Mouse (Mus musculus): ENCODE data around the gene Wnt7a. TPM values are rescaled to one million over a fixed set of nuclear protein-coding genes. Genes with fewer than 3 reads are reported as not detected.

Wnt7a gene
- total RNA-seq, 2 experiments from 2014 or later: not detected

GRCm38 (mm10) chr6:91389141-91389540 is 22.0 kb downstream of the Wnt7a start:
- no peak for DNase-seq (ENCODE audit: low spot score in 2 of 2)

- DNase-seq (ENCODE audit: low spot score in 2 of 2): no peak
These were observed 26.7 kb downstream of the Wnt7a start for GRCm38 (mm10) chr6:91384415-91384814.

GRCm38 (mm10) chr6:91383871-91384270 is 27.3 kb downstream of the Wnt7a start:
- no peak for DNase-seq (ENCODE audit: low spot score in 2 of 2)

- DNase-seq (ENCODE audit: low spot score in 2 of 2): no peak
These were observed 27.9 kb downstream of the Wnt7a start for GRCm38 (mm10) chr6:91383303-91383702.

- DNase-seq (ENCODE audit: low spot score in 2 of 2): no peak
These were observed 31.3 kb downstream of the Wnt7a start for GRCm38 (mm10) chr6:91379871-91380270.

GRCm38 (mm10) chr6:91379266-91379665 is 31.9 kb downstream of the Wnt7a start:
- no peak for DNase-seq (ENCODE audit: low spot score in 2 of 2)

GRCm38 (mm10) chr6:91372977-91373376 is 38.2 kb downstream of the Wnt7a start:
- no peak for DNase-seq (ENCODE audit: low spot score in 2 of 2)

- no peak for DNase-seq (ENCODE audit: low spot score in 2 of 2)
These were observed 38.6 kb downstream of the Wnt7a start for GRCm38 (mm10) chr6:91372586-91372971.

- no peak for DNase-seq (ENCODE audit: low spot score in 2 of 2)
These were observed 39.1 kb downstream of the Wnt7a start for GRCm38 (mm10) chr6:91371912-91372585.

- DNase-seq (ENCODE audit: low spot score in 2 of 2): no peak
These were observed 44.4 kb downstream of the Wnt7a start for GRCm38 (mm10) chr6:91366781-91367180.

GRCm38 (mm10) chr6:91365480-91365879 is 45.7 kb downstream of the Wnt7a start:
- no peak for DNase-seq (ENCODE audit: low spot score in 2 of 2)

- DNase-seq (ENCODE audit: low spot score in 2 of 2): no peak
These were observed 48.4 kb downstream of the Wnt7a start for GRCm38 (mm10) chr6:91362756-91363155.

GRCm38 (mm10) chr6:91360998-91361397 is 50.2 kb downstream of the Wnt7a start:
- no peak for DNase-seq (ENCODE audit: low spot score in 2 of 2)

GRCm38 (mm10) chr6:91360371-91360690 is 50.8 kb downstream of the Wnt7a start:
- no peak for DNase-seq (ENCODE audit: low spot score in 2 of 2)

GRCm38 (mm10) chr6:91359672-91360370 is 51.3 kb downstream of the Wnt7a start:
- DNase-seq (ENCODE audit: low spot score in 2 of 2): no peak

GRCm38 (mm10) chr6:91358866-91359656 is 52.1 kb downstream of the Wnt7a start:
- no peak for DNase-seq (ENCODE audit: low spot score in 2 of 2)

GRCm38 (mm10) chr6:91358394-91358793 is 52.8 kb downstream of the Wnt7a start:
- no peak for DNase-seq (ENCODE audit: low spot score in 2 of 2)

- no peak for DNase-seq (ENCODE audit: low spot score in 2 of 2)
These were observed 53.8 kb downstream of the Wnt7a start for GRCm38 (mm10) chr6:91357238-91357876.

- DNase-seq (ENCODE audit: low spot score in 2 of 2): no peak
These were observed 61.5 kb downstream of the Wnt7a start for GRCm38 (mm10) chr6:91349620-91350019.

- DNase-seq (ENCODE audit: low spot score in 2 of 2): no peak
These were observed 63.4 kb downstream of the Wnt7a start for GRCm38 (mm10) chr6:91347721-91348120.

- DNase-seq (ENCODE audit: low spot score in 2 of 2): no peak
These were observed 64.3 kb downstream of the Wnt7a start for GRCm38 (mm10) chr6:91346906-91347156.

All from gastrocnemius, postnatal 4 days (tissue).